Mouse (Mus musculus): Measurements from ENCODE around the gene Rtl5.

GRCm38 (mm10) chrX:102070591-102071471, at the start of gene Rtl5:
- TF ChIP-seq GATA1 (IDR thresholded peaks at IDR 0.05; ENCODE audit: borderline replicate concordance, low read length) (no peak), FLI1 (IDR thresholded peaks at IDR 0.05; ENCODE audit: low read length) (no peak)
